Mouse (Mus musculus): ENCODE results near the gene Map3k4. TPM values are rescaled to one million over a fixed set of nuclear protein-coding genes. Genes with fewer than 3 reads are reported as not detected.

The Map3k4 gene
- polyA plus RNA-seq, 1 experiment from 2014 or later: 29.3 TPM

DNA sequence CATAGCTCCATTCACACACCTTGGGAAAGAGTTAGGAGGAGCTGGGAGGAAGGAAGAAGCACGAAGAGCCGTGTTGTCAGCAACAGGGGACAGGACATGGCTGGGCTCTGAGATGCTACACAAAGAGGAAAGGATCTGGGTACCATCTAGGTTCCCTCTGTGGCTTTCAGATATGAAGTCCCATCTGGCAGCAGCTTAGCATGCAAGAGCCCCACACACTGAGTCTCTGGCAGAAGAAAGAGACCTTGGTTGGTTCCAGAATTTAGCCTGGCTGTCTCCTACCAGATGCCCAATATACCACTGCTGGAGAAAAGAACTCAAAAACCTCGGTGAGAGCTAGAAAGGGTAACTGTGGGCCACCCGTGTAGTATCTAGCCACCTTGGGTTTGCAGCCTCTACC is 41.3 kb downstream of the Map3k4 start:
- no peaks in the 10 kb centered on the region for H3K9me3 ChIP-seq (ENCODE audit: control insufficient read depth)
- H3K27ac ChIP-seq (ENCODE audit: low read depth, low read length): no peak overlapping the region
- WGBS: 91% methylated on average over 4 of the region's 4 CpGs
- TF ChIP-seq CTCF (IDR thresholded peaks at IDR 0.05; ENCODE audit: low read depth): no peak
- H3K4me1 ChIP-seq (replicated peaks; ENCODE audit: control insufficient read depth, insufficient read depth, low read length): no peaks in the 10 kb centered on the region
- peaks cover 10% of the 10 kb centered on the region for H3K36me3 ChIP-seq (ENCODE audit: control insufficient read depth, insufficient read depth)
- ATAC-seq: no peak
- no peaks in the 10 kb centered on the region for H3K27me3 ChIP-seq (replicated peaks; ENCODE audit: control insufficient read depth, insufficient read depth, low read length)
- no peak overlapping the region for H3K4me2 ChIP-seq (replicated peaks; ENCODE audit: low read depth)
- no peak overlapping the region for H3K4me3 ChIP-seq (ENCODE audit: low read depth, low read length)
- H3K9ac ChIP-seq (ENCODE audit: low read depth, low read length): no peak overlapping the region

- no peak overlapping the region for H3K27ac ChIP-seq (ENCODE audit: low read depth, low read length)
- no peaks in the 10 kb centered on the region for H3K4me1 ChIP-seq (replicated peaks; ENCODE audit: control insufficient read depth, insufficient read depth, low read length)
- no peaks in the 10 kb centered on the region for H3K27me3 ChIP-seq (replicated peaks; ENCODE audit: control insufficient read depth, insufficient read depth, low read length)
- H3K4me2 ChIP-seq (replicated peaks; ENCODE audit: low read depth): no peak overlapping the region
- no peak for TF ChIP-seq CTCF (IDR thresholded peaks at IDR 0.05; ENCODE audit: low read depth)
- peaks cover 12% of the 10 kb centered on the region for H3K36me3 ChIP-seq (ENCODE audit: control insufficient read depth, insufficient read depth)
- no peaks in the 10 kb centered on the region for H3K9me3 ChIP-seq (ENCODE audit: control insufficient read depth)
- no peak overlapping the region for H3K9ac ChIP-seq (ENCODE audit: low read depth, low read length)
- WGBS: 91% methylated on average over 11 of the region's 11 CpGs
- H3K4me3 ChIP-seq (ENCODE audit: low read depth, low read length): no peak overlapping the region
- ATAC-seq: no peak
Observed at GRCm38 (mm10) chr17:12276496-12277200, 41.9 kb downstream of the Map3k4 start.

DNA sequence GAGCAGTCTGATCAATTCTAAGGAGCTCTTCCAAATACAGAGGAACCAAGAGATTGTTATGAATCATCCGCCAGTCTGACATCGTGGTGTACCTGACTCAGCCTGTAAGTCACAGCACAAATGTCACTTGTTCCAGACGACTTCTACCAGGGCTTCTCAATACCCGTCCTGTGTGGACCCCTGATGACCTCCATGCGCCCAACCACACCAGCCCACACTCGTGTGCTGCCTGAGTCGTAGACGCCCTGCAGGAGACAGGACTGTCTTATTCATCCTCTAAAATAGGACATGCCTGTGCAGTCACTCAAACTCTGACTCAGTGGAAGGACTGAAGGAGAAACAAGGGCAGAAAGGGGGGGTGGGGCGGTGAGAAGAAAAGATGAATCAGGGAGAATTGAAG is 42.8 kb downstream of the Map3k4 start:
- no peak for TF ChIP-seq CTCF (IDR thresholded peaks at IDR 0.05; ENCODE audit: low read depth)
- Histone ChIP-seq H3K4me2 (replicated peaks; ENCODE audit: low read depth) (no peak overlapping the region), H3K9ac (ENCODE audit: low read depth, low read length) (no peak overlapping the region), H3K27ac (ENCODE audit: low read depth, low read length) (no peak overlapping the region), H3K36me3 (ENCODE audit: control insufficient read depth, insufficient read depth) (peaks cover 21% of the 10 kb centered on the region), H3K9me3 (ENCODE audit: control insufficient read depth) (no peaks in the 10 kb centered on the region), H3K4me3 (ENCODE audit: low read depth, low read length) (no peak overlapping the region), H3K27me3 (replicated peaks; ENCODE audit: control insufficient read depth, insufficient read depth, low read length) (no peaks in the 10 kb centered on the region), H3K4me1 (replicated peaks; ENCODE audit: control insufficient read depth, insufficient read depth, low read length) (no peaks in the 10 kb centered on the region)
- ATAC-seq: no peak
- 91% methylated on average over 9 of the region's 9 CpGs for WGBS

- H3K27me3 ChIP-seq (replicated peaks; ENCODE audit: control insufficient read depth, insufficient read depth, low read length): no peaks in the 10 kb centered on the region
- TF ChIP-seq CTCF (IDR thresholded peaks at IDR 0.05; ENCODE audit: low read depth): no peak
- no peak for ATAC-seq
- no peak overlapping the region for H3K4me2 ChIP-seq (replicated peaks; ENCODE audit: low read depth)
- no peak overlapping the region for H3K4me3 ChIP-seq (ENCODE audit: low read depth, low read length)
- no peaks in the 10 kb centered on the region for H3K9me3 ChIP-seq (ENCODE audit: control insufficient read depth)
- H3K4me1 ChIP-seq (replicated peaks; ENCODE audit: control insufficient read depth, insufficient read depth, low read length): no peaks in the 10 kb centered on the region
- peaks cover 30% of the 10 kb centered on the region for H3K36me3 ChIP-seq (ENCODE audit: control insufficient read depth, insufficient read depth)
- no peak overlapping the region for H3K9ac ChIP-seq (ENCODE audit: low read depth, low read length)
- H3K27ac ChIP-seq (ENCODE audit: low read depth, low read length): no peak overlapping the region
- WGBS: 41% methylated on average over 5 of the region's 5 CpGs
Observed at GRCm38 (mm10) chr17:12273032-12273431, 45.6 kb downstream of the Map3k4 start.

DNA sequence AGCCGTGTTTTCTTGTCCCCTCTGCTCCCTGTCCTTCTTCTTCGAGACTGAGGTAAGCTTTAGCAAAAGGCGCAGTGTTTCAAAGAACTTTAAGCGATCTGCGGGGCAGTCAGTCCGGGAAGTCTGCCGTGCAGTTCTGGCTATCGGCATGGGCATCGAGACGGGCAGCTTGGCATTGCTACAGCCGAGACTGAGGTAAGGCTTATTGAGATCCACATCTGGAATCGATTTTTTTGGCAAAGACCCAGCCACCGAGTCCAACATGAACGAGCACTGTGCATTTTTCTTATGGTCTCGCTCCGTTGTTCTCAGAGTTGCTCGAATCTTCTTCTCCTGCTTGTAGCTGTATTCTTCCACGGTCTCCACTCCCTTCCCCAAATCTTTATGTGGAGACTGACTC is 46.8 kb downstream of the Map3k4 start:
- Histone ChIP-seq H3K9me3 (ENCODE audit: control insufficient read depth) (no peaks in the 10 kb centered on the region), H3K36me3 (ENCODE audit: control insufficient read depth, insufficient read depth) (peaks cover 26% of the 10 kb centered on the region), H3K4me3 (ENCODE audit: low read depth, low read length) (no peak overlapping the region), H3K27ac (ENCODE audit: low read depth, low read length) (no peak overlapping the region), H3K4me2 (replicated peaks; ENCODE audit: low read depth) (no peak overlapping the region), H3K4me1 (replicated peaks; ENCODE audit: control insufficient read depth, insufficient read depth, low read length) (no peaks in the 10 kb centered on the region), H3K27me3 (replicated peaks; ENCODE audit: control insufficient read depth, insufficient read depth, low read length) (no peaks in the 10 kb centered on the region), H3K9ac (ENCODE audit: low read depth, low read length) (no peak overlapping the region)
- no peak for TF ChIP-seq CTCF (IDR thresholded peaks at IDR 0.05; ENCODE audit: low read depth)
- WGBS: 95% methylated on average over 18 of the region's 18 CpGs
- ATAC-seq: no peak

DNA sequence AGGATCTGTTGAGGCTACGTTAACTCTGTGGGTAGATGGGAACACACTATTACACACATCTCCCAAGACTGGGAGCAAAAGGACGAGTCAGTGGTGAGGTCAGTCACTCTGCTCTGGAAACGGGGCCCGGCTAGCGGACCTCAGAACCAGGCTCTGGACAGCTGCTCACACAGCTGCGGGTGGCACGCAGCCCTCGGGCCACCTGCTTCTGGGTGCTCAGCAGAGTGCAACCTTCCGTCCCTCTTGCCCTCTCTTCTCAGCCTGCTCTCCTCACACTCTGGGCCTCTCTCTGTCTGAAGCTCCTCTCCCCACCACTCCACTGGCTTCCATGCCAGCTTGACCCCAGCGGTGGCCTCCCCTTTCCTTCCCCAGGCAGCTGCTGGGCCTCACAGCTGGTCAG is 50.1 kb downstream of the Map3k4 start:
- no peak for ATAC-seq
- H3K9me3 ChIP-seq (ENCODE audit: control insufficient read depth): no peaks in the 10 kb centered on the region
- H3K4me1 ChIP-seq (replicated peaks; ENCODE audit: control insufficient read depth, insufficient read depth, low read length): no peaks in the 10 kb centered on the region
- no peak overlapping the region for H3K4me3 ChIP-seq (ENCODE audit: low read depth, low read length)
- H3K27me3 ChIP-seq (replicated peaks; ENCODE audit: control insufficient read depth, insufficient read depth, low read length): no peaks in the 10 kb centered on the region
- H3K27ac ChIP-seq (ENCODE audit: low read depth, low read length): no peak overlapping the region
- no peak for TF ChIP-seq CTCF (IDR thresholded peaks at IDR 0.05; ENCODE audit: low read depth)
- no peak overlapping the region for H3K4me2 ChIP-seq (replicated peaks; ENCODE audit: low read depth)
- H3K9ac ChIP-seq (ENCODE audit: low read depth, low read length): no peak overlapping the region
- peaks cover 24% of the 10 kb centered on the region for H3K36me3 ChIP-seq (ENCODE audit: control insufficient read depth, insufficient read depth)
- WGBS: 82% methylated on average over 10 of the region's 10 CpGs

Measured in intestine, postnatal 0 days (tissue).